Mouse (Mus musculus): ENCODE data around the gene Tram2. TPM values are rescaled to one million over a fixed set of nuclear protein-coding genes. Genes with fewer than 3 reads are reported as not detected.

The Tram2 gene
- total and polyA plus RNA-seq, 3 experiments: 0.51 to 3.2 (median 0.76) TPM

DNA sequence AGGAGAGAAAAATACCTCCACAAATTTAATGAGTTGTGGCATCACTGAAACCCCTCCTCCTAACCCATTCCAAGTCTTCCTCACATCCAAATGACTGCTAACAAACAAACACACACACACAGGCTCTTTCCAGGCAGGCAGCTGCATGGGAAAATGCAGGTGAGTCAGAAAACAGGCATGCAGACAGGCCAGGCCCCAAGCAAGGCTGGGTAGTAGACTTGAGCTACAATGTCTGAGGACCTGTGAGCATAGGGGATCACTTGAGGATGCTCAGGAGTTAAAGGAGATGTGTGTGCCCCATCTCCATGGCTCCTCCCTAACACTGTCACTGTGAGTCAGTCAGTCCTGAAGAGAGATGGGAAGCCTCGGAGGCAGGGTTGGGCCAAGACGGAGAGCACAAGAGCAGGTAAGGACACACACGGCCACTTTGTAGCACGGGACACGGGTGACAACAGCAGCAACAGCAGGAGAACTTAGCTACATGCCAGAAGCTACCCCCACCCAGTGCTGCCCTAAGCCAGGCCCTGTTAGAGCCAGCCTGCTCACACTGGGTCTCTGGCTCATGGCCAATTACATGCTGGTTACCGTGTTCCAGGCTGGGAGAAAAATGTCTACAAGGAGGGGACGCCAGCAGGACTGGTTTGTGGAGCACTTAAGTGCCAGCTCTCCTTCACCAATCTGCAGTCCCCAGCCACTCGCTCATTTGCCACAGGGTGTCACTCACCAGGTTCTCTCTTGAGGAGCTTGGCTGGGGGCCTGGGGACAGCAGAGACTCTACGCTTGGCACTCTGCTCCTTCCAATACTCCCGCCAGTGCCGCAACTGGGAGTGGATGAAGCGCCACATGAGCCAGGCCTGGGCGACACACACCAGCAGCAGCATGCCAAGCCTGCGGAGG, 76.5 kb downstream of the Tram2 start:
- peaks cover 12% of the 10 kb centered on the region; the same call in 1 of the 2 replicates for H3K27me3 ChIP-seq (ENCODE audit: insufficient read depth, low read length)
- no peaks in the 10 kb centered on the region for H3K4me1 ChIP-seq (ENCODE audit: insufficient read depth, low read depth, low read length)
- H3K4me3 ChIP-seq (ENCODE audit: low read depth, low read length): no peak overlapping the region
- TF ChIP-seq CTCF (IDR thresholded peaks at IDR 0.05; ENCODE audit: low read depth, low read length): no peak
- TF ChIP-seq TAL1 (conservative IDR thresholded peaks at IDR 0.05; ENCODE audit: low read depth, low read length): no peak
- no peak for TF ChIP-seq GATA2 (IDR thresholded peaks at IDR 0.05; ENCODE audit: borderline replicate concordance, low read depth, low read length)
- no peak for TF ChIP-seq POLR2AphosphoS5 (IDR thresholded peaks at IDR 0.05; ENCODE audit: insufficient replicate concordance, low read depth, low read length)
- TF ChIP-seq GATA1 (IDR thresholded peaks at IDR 0.05; ENCODE audit: borderline replicate concordance, low read length): no peak
- DNase-seq (ENCODE audit: low spot score): no peak
- no peaks in the 10 kb centered on the region for H3K9me3 ChIP-seq (replicated peaks)
- ATAC-seq (ENCODE audit: extremely low read depth, insufficient number of reproducible peaks, low FRiP score, poor library complexity, severe bottlenecking): no peak
- H3K36me3 ChIP-seq (replicated peaks): peaks cover 4% of the 10 kb centered on the region

DNA sequence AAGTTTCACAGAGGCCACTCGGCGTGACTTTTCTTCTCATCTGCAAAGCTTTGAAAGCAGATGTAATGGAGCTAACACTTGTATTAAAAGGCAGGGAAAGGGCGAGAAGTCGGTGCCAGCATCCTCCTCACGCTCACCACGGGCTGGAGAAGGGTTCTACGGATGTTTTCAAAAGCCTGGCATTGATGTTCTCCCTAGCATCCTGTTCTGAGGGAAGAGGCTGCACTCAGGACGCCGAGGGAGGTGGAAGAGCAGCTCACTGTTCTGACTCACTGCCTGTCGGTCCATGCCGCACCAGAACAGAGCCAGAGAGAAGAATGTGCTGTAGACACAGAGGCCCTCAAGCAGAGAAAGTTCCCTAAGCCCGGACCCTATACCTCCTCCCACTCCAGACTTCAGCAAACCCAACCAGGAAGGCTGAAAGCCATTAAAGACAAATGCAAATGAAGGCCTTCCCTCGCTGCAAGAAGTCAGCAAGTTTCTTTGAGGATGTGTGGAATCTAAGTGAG, 81.1 kb downstream of the Tram2 start:
- no peaks in the 10 kb centered on the region for H3K9me3 ChIP-seq (replicated peaks)
- no peak for TF ChIP-seq TAL1 (conservative IDR thresholded peaks at IDR 0.05; ENCODE audit: low read depth, low read length)
- TF ChIP-seq GATA1 (IDR thresholded peaks at IDR 0.05; ENCODE audit: borderline replicate concordance, low read length): no peak
- no peak for TF ChIP-seq POLR2AphosphoS5 (IDR thresholded peaks at IDR 0.05; ENCODE audit: insufficient replicate concordance, low read depth, low read length)
- TF ChIP-seq CTCF (IDR thresholded peaks at IDR 0.05; ENCODE audit: low read depth, low read length): no peak
- TF ChIP-seq GATA2 (IDR thresholded peaks at IDR 0.05; ENCODE audit: borderline replicate concordance, low read depth, low read length): no peak
- peaks cover 4% of the 10 kb centered on the region for H3K36me3 ChIP-seq (replicated peaks)
- DNase-seq (ENCODE audit: low spot score) (no peak), ATAC-seq (ENCODE audit: extremely low read depth, insufficient number of reproducible peaks, low FRiP score, poor library complexity, severe bottlenecking) (no peak)
- H3K27me3 ChIP-seq (ENCODE audit: insufficient read depth, low read length): peaks cover 20% of the 10 kb centered on the region
- no peak overlapping the region for H3K4me3 ChIP-seq (ENCODE audit: low read depth, low read length)
- peaks cover 17% of the 10 kb centered on the region for H3K4me1 ChIP-seq (ENCODE audit: insufficient read depth, low read depth, low read length)

DNA sequence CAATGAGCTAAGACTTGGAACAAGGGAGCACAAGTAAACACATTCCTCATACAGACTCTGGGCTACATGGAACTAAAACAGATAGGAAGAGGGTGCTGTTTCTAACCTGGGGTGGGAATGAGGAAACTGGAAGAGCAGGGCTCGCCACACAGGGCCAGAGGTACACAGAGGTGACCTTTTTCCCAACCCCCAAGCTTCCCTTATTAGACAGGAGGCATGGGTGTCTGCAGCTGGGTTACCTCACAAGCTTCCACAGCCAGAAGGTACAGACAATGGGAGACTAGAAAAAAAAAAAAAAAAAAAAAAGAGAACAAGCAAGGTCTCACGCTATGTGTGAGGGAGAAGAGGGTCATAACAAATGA, 81.7 kb downstream of the Tram2 start:
- peaks cover 16% of the 10 kb centered on the region for H3K27me3 ChIP-seq (ENCODE audit: insufficient read depth, low read length)
- DNase-seq (ENCODE audit: low spot score) (no peak), ATAC-seq (ENCODE audit: extremely low read depth, insufficient number of reproducible peaks, low FRiP score, poor library complexity, severe bottlenecking) (no peak)
- no peaks in the 10 kb centered on the region for H3K9me3 ChIP-seq (replicated peaks)
- H3K36me3 ChIP-seq (replicated peaks): peaks cover 1% of the 10 kb centered on the region
- no peak overlapping the region for H3K4me3 ChIP-seq (ENCODE audit: low read depth, low read length)
- TF ChIP-seq TAL1 (conservative IDR thresholded peaks at IDR 0.05; ENCODE audit: low read depth, low read length): no peak
- H3K4me1 ChIP-seq (ENCODE audit: insufficient read depth, low read depth, low read length): peaks cover 17% of the 10 kb centered on the region

DNA sequence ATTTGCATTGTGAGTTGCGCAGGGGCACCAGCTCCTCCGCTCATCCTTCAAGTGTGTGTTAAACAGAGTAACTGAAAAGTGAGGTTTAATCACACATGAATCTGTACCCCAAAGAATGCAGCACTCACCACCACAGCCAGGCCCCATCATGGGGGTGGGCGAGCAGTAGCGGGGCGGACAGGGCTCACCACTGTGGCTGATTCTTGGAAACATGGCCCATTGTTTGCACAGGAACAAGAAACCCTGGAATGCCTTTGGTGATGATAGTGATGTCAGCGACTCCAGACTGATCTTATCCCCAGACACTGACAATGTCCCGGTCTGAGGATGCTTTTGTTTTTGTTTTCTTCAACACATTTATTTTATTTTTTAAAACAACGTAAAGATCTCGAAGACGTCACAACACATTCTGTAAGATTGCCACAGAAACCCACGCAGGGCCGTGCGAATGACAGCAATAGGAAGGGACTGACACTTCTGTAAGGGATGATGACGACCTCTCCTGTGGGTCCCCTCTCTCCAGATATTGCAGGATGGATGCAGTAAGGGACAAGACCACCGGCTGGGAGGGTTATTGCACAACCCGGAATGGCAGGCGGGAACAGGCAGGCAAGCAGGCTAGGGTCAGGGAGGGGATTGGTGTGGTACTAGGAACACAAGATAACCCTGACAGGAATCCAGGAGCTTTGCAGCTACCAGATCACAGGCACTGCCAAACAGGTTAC, 82.3 kb downstream of the Tram2 start:
- DNase-seq (ENCODE audit: low spot score): no peak
- H3K9me3 ChIP-seq (replicated peaks): no peaks in the 10 kb centered on the region
- H3K4me3 ChIP-seq (ENCODE audit: low read depth, low read length): no peak overlapping the region
- no peak for ATAC-seq (ENCODE audit: extremely low read depth, insufficient number of reproducible peaks, low FRiP score, poor library complexity, severe bottlenecking)
- TF ChIP-seq GATA2 (IDR thresholded peaks at IDR 0.05; ENCODE audit: borderline replicate concordance, low read depth, low read length) (no peak), GATA1 (IDR thresholded peaks at IDR 0.05; ENCODE audit: borderline replicate concordance, low read length) (no peak), CTCF (IDR thresholded peaks at IDR 0.05; ENCODE audit: low read depth, low read length) (no peak), POLR2AphosphoS5 (IDR thresholded peaks at IDR 0.05; ENCODE audit: insufficient replicate concordance, low read depth, low read length) (no peak), TAL1 (conservative IDR thresholded peaks at IDR 0.05; ENCODE audit: low read depth, low read length) (no peak)
- H3K27me3 ChIP-seq (ENCODE audit: insufficient read depth, low read length): peaks cover 19% of the 10 kb centered on the region
- H3K4me1 ChIP-seq (ENCODE audit: insufficient read depth, low read depth, low read length): peaks cover 17% of the 10 kb centered on the region
- H3K36me3 ChIP-seq (replicated peaks): no peaks in the 10 kb centered on the region

DNA sequence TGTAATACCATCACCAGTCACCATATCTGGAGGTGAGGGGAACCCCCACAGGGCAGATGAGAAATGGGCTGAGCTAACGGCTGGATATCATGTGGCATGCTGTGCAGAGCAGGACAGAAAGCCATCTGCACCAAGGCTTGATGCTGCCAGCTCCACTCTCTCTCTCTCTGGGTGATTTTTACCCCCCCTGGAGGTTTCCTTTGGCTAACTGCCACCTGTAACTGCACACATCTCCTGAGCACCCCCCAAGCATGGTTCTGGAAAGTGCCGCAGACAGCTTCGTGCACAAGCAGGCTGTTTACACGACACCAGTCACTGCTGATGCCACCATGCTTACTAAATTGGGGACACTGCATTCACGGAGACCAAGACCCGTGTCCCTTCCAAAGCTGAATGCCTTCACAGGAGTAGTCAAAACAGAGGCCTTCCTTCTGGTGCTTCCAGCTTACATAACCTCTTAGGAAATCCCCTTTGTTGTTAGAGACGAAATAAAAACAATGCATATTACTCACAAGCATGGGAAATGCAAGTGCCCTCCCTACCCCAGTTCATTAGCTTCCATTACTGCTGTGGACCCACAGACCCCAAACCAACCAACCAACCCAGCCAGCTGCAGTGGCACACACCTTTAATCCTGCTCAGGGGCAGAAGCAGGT, 83.6 kb downstream of the Tram2 start:
- TF ChIP-seq GATA2 (IDR thresholded peaks at IDR 0.05; ENCODE audit: borderline replicate concordance, low read depth, low read length) (no peak), GATA1 (IDR thresholded peaks at IDR 0.05; ENCODE audit: borderline replicate concordance, low read length) (no peak), CTCF (IDR thresholded peaks at IDR 0.05; ENCODE audit: low read depth, low read length) (no peak), POLR2AphosphoS5 (IDR thresholded peaks at IDR 0.05; ENCODE audit: insufficient replicate concordance, low read depth, low read length) (no peak), TAL1 (conservative IDR thresholded peaks at IDR 0.05; ENCODE audit: low read depth, low read length) (no peak)
- DNase-seq (ENCODE audit: low spot score): no peak
- H3K4me3 ChIP-seq (ENCODE audit: low read depth, low read length): no peak overlapping the region
- no peaks in the 10 kb centered on the region for H3K9me3 ChIP-seq (replicated peaks)
- no peaks in the 10 kb centered on the region for H3K36me3 ChIP-seq (replicated peaks)
- H3K27me3 ChIP-seq (ENCODE audit: insufficient read depth, low read length): peaks cover 21% of the 10 kb centered on the region
- peaks cover 17% of the 10 kb centered on the region for H3K4me1 ChIP-seq (ENCODE audit: insufficient read depth, low read depth, low read length)
- no peak for ATAC-seq (ENCODE audit: extremely low read depth, insufficient number of reproducible peaks, low FRiP score, poor library complexity, severe bottlenecking)

DNA sequence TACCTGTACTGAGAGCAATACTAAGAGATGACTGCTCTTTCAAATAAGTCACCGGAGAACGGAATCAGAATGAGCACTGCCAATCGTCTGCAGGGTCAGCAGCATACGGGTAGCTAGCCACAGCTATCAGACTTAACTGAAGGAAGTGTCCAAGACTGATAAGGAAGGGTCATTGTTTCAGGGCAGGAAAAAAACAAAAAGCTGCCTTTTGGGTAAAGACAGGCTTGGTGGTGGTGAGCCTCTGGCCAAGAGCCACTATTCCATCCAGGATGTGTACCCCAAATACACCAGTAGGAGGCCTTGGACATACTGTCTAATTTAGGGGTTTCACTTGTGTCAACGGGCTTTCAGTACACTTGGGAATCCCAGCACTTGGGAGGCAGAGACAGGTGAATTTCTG, 84.7 kb downstream of the Tram2 start:
- no peaks in the 10 kb centered on the region for H3K36me3 ChIP-seq (replicated peaks)
- peak; percentile 17; the same call in 1 of the 2 replicates for ATAC-seq (ENCODE audit: extremely low read depth, insufficient number of reproducible peaks, low FRiP score, poor library complexity, severe bottlenecking)
- no peaks in the 10 kb centered on the region for H3K9me3 ChIP-seq (replicated peaks)
- peaks cover 17% of the 10 kb centered on the region for H3K4me1 ChIP-seq (ENCODE audit: insufficient read depth, low read depth, low read length)
- H3K4me3 ChIP-seq (ENCODE audit: low read depth, low read length): no peak overlapping the region
- DNase-seq (ENCODE audit: low spot score): no peak
- TF ChIP-seq GATA2 (IDR thresholded peaks at IDR 0.05; ENCODE audit: borderline replicate concordance, low read depth, low read length) (no peak), POLR2AphosphoS5 (IDR thresholded peaks at IDR 0.05; ENCODE audit: insufficient replicate concordance, low read depth, low read length) (no peak), TAL1 (conservative IDR thresholded peaks at IDR 0.05; ENCODE audit: low read depth, low read length) (no peak), GATA1 (IDR thresholded peaks at IDR 0.05; ENCODE audit: borderline replicate concordance, low read length) (no peak)
- H3K27me3 ChIP-seq (ENCODE audit: insufficient read depth, low read length): peaks cover 25% of the 10 kb centered on the region

Data from G1E (cell line).